Mouse (Mus musculus) heart, postnatal 0 days (tissue): Measurements from ENCODE around the gene Gprasp1. TPM values are rescaled to one million over a fixed set of nuclear protein-coding genes. Genes with fewer than 3 reads are reported as not detected.
"Not testable (repeated sequence)": the region's sequence is repeated elsewhere in the genome, so short reads cannot be mapped to it uniquely, and the experiment has no call there.

Experiments used
- ATAC-seq: fragments of 200-750 bp; cut with Nextera tagmentation; 2 replicates; pipeline ENCODE4 v1.8.0; 2017; ENCODE audit warnings: low read depth, moderate number of reproducible peaks, moderate library complexity; ENCODE audit not compliant: insufficient read depth
- DNase-seq: peaks from one replicate; pipeline ENCODE4 v3.0.0-alpha.2; 2016; ENCODE audit warnings: low spot score
- H3K27ac ChIP-seq: fragments of 300-500 bp; sonication (generic); 2 replicates; pipeline ENCODE4 v1.5.1; 2014; ENCODE audit warnings: low read depth, mild to moderate bottlenecking
- H3K27me3 ChIP-seq: fragments of 300-500 bp; sonication (generic); 2 replicates; pipeline ENCODE4 v1.6.1; 2014; ENCODE audit warnings: low read length, mixed read lengths; ENCODE audit not compliant: control insufficient read depth, insufficient read depth
- H3K36me3 ChIP-seq: fragments of 300-500 bp; sonication (generic); replicated peaks from 2 replicates; pipeline ENCODE4 v1.6.1; 2014; ENCODE audit warnings: low read length, mixed read lengths; ENCODE audit not compliant: control insufficient read depth, insufficient read depth
- H3K4me1 ChIP-seq: fragments of 300-500 bp; sonication (generic); 2 replicates; pipeline ENCODE4 v1.6.1; 2014; ENCODE audit warnings: antibody characterized with exemption; ENCODE audit not compliant: control insufficient read depth, insufficient read depth
- H3K4me2 ChIP-seq: fragments of 300-500 bp; sonication (generic); 2 replicates; pipeline ENCODE4 v1.6.1; 2014; ENCODE audit warnings: low read depth, mild to moderate bottlenecking, low read length, moderate library complexity
- H3K4me3 ChIP-seq: fragments of 300-500 bp; sonication (generic); 2 replicates; pipeline ENCODE4 v1.5.1; 2014; ENCODE audit warnings: low read depth, low read length
- H3K9ac ChIP-seq: fragments of 300-500 bp; sonication (generic); replicated peaks from 2 replicates; pipeline ENCODE4 v1.6.1; 2014; ENCODE audit warnings: low read depth, low read length, mixed read lengths
- H3K9me3 ChIP-seq: fragments of 300-500 bp; sonication (generic); replicated peaks from 2 replicates; pipeline ENCODE4 v1.6.1; 2016; ENCODE audit warnings: low read length; ENCODE audit not compliant: control insufficient read depth
- CTCF ChIP-seq: IDR thresholded peaks from 2 replicates; pipeline ENCODE4 v1.5.1; 2016; ENCODE audit warnings: antibody characterized with exemption, control low read depth, low read depth
- EP300 ChIP-seq: IDR thresholded peaks from 2 replicates; pipeline ENCODE4 v1.6.1; 2016; ENCODE audit warnings: antibody characterized with exemption, low read depth
- WGBS: fragments of 180-500 bp; shearing (Covaris S2); extraction: QIAGEN DNeasy Blood & Tissue Kit; methylation state at CpG from one replicate; pipeline ENCODE4 v1.1.7; 2014; 5-methylcytosine and 5-hydroxymethylcytosine counted together
- polyA plus RNA-seq: library from polyadenylated mRNA; unstranded; fragments of >200 nt; fragmentation: Nextera tagmentation; extraction: Ambion mirVana; gene quantifications from 2 replicates; pipeline ENCODE4 v1.2.1, GENCODE M21; 2015
- total RNA-seq: library from RNA; depleted of rRNA; stranded (reverse); fragments of >200 nt; gene quantifications from 2 replicates; pipeline ENCODE4 v1.2.3, GENCODE M21; 2014; ENCODE audit warnings: low replicate concordance

Gene Gprasp1
- total and polyA plus RNA-seq, 2 experiments from 2014 or later, result 13.0 to 16.7 TPM

- TF ChIP-seq EP300, result no peak
- TF ChIP-seq CTCF, result no peak
- ATAC-seq (no peak), DNase-seq (no peak)
- Histone ChIP-seq H3K4me3 (no peak overlapping the region), H3K36me3 (no peaks in the 10 kb centered on the region), H3K27me3 (no peaks in the 10 kb centered on the region), H3K27ac (no peak overlapping the region), H3K9ac (no peak overlapping the region), H3K9me3 (no peaks in the 10 kb centered on the region), H3K4me1 (no peaks in the 10 kb centered on the region), H3K4me2 (no peak overlapping the region)
- 52% methylated on average over 3 of the region's 3 CpGs for WGBS
These were observed 25.6 kb downstream of the Gprasp1 start for GRCm38 (mm10) chrX:135768043-135768548.

GRCm38 (mm10) chrX:135768565-135768964, 26.0 kb downstream of the Gprasp1 start:
- TF ChIP-seq EP300 (no peak), CTCF (no peak)
- H3K27me3 ChIP-seq, result no peaks in the 10 kb centered on the region
- no peaks in the 10 kb centered on the region for H3K9me3 ChIP-seq
- WGBS, result 46% methylated on average over 2 of the region's 2 CpGs
- H3K36me3 ChIP-seq, result no peaks in the 10 kb centered on the region
- no peak overlapping the region for H3K9ac ChIP-seq
- H3K4me2 ChIP-seq, result no peak overlapping the region
- no peak for DNase-seq
- H3K4me3 ChIP-seq, result no peak overlapping the region
- ATAC-seq, result no peak
- no peaks in the 10 kb centered on the region for H3K4me1 ChIP-seq
- H3K27ac ChIP-seq, result no peak overlapping the region

- TF ChIP-seq EP300 (no peak), CTCF (no peak)
- H3K4me3 ChIP-seq, result no peak overlapping the region
- no peak overlapping the region for H3K4me2 ChIP-seq
- no peak for ATAC-seq
- H3K36me3 ChIP-seq, result no peaks in the 10 kb centered on the region
- no peaks in the 10 kb centered on the region for H3K9me3 ChIP-seq
- no peaks in the 10 kb centered on the region for H3K27me3 ChIP-seq
- H3K27ac ChIP-seq, result no peak overlapping the region
- H3K4me1 ChIP-seq, result no peaks in the 10 kb centered on the region
- DNase-seq, result no peak
- H3K9ac ChIP-seq, result no peak overlapping the region
These were observed 49.0 kb downstream of the Gprasp1 start for GRCm38 (mm10) chrX:135791536-135791935.

- Histone ChIP-seq H3K4me3 (no peak overlapping the region), H3K4me2 (no peak overlapping the region), H3K4me1 (no peaks in the 10 kb centered on the region), H3K36me3 (no peaks in the 10 kb centered on the region), H3K9ac (no peak overlapping the region), H3K9me3 (no peaks in the 10 kb centered on the region), H3K27ac (no peak overlapping the region), H3K27me3 (no peaks in the 10 kb centered on the region)
- ATAC-seq (no peak), DNase-seq (no peak)
- 71% methylated on average over 6 of the region's 6 CpGs for WGBS
- no peak for TF ChIP-seq EP300
- TF ChIP-seq CTCF, result no peak
These were observed 49.8 kb downstream of the Gprasp1 start for GRCm38 (mm10) chrX:135792326-135792725.

GRCm38 (mm10) chrX:135795591-135796304, 53.2 kb downstream of the Gprasp1 start:
- peak; percentile 82 for ATAC-seq
- not testable (repeated sequence) for H3K9me3 ChIP-seq, H3K36me3 ChIP-seq, H3K27ac ChIP-seq, H3K27me3 ChIP-seq, DNase-seq, H3K4me1 ChIP-seq
- peak overlapping the region; percentile 56 for H3K4me3 ChIP-seq
- H3K9ac ChIP-seq, result peak overlapping the region; percentile 53; the same call in 1 of the 2 replicates
- 25% methylated on average over 24 of the region's 27 CpGs for WGBS
- H3K4me2 ChIP-seq, result peak overlapping the region; percentile 70

- peak overlapping the region; percentile 53 for H3K9ac ChIP-seq
- H3K36me3 ChIP-seq, H3K9me3 ChIP-seq, H3K4me1 ChIP-seq, H3K27ac ChIP-seq, H3K27me3 ChIP-seq, DNase-seq: not testable (repeated sequence)
- H3K4me2 ChIP-seq, result peak overlapping the region; percentile 70
- 24% methylated on average over 19 of the region's 26 CpGs for WGBS
- peak overlapping the region; percentile 56 for H3K4me3 ChIP-seq
- peak; percentile 53 for ATAC-seq
These were observed 54.0 kb downstream of the Gprasp1 start for GRCm38 (mm10) chrX:135796305-135797211.
